Mouse (Mus musculus) heart, embryonic 12.5 days (tissue): ENCODE results near the gene Gm13023. TPM values are rescaled to one million over a fixed set of nuclear protein-coding genes. Genes with fewer than 3 reads are reported as not detected.
"Not testable (repeated sequence)": the region's sequence is repeated elsewhere in the genome, so short reads cannot be mapped to it uniquely, and the experiment has no call there.

Experiments
- ATAC-seq: fragments of 200-750 bp; cut with Nextera tagmentation; 2 replicates; pipeline ENCODE4 v1.8.0; 2017; ENCODE audit warnings: moderate TSS enrichment, moderate library complexity; ENCODE audit not compliant: insufficient number of reproducible peaks, low FRiP score
- H3K27ac ChIP-seq: fragments of 300-500 bp; sonication (generic); 2 replicates; pipeline ENCODE4 v1.5.1; 2016; ENCODE audit warnings: mild to moderate bottlenecking, moderate library complexity; ENCODE audit not compliant: poor library complexity, severe bottlenecking
- H3K27me3 ChIP-seq: fragments of 300-500 bp; sonication (generic); replicated peaks from 2 replicates; pipeline ENCODE4 v1.6.1; 2016; ENCODE audit warnings: mild to moderate bottlenecking, moderate library complexity
- H3K36me3 ChIP-seq: fragments of 300-500 bp; sonication (generic); 2 replicates; pipeline ENCODE4 v1.6.1; 2016; ENCODE audit warnings: mild to moderate bottlenecking, moderate library complexity
- H3K4me1 ChIP-seq: fragments of 300-500 bp; sonication (generic); replicated peaks from 2 replicates; pipeline ENCODE4 v1.6.1; 2016; ENCODE audit warnings: mild to moderate bottlenecking
- H3K4me2 ChIP-seq: fragments of 300-500 bp; sonication (generic); 2 replicates; pipeline ENCODE4 v1.6.1; 2016; ENCODE audit warnings: mild to moderate bottlenecking, moderate library complexity
- H3K4me3 ChIP-seq: fragments of 300-500 bp; sonication (generic); 2 replicates; pipeline ENCODE4 v1.5.1; 2016; ENCODE audit warnings: mild to moderate bottlenecking
- H3K9ac ChIP-seq: fragments of 300-500 bp; sonication (generic); 2 replicates; pipeline ENCODE4 v1.6.1; 2016; ENCODE audit warnings: mild to moderate bottlenecking, moderate library complexity
- H3K9me3 ChIP-seq: fragments of 300-500 bp; sonication (generic); replicated peaks from 2 replicates; pipeline ENCODE4 v1.6.1; 2016; ENCODE audit warnings: mild to moderate bottlenecking, moderate library complexity
- WGBS: fragments of 180-500 bp; shearing (Covaris S2); methylation state at CpG from one replicate; pipeline ENCODE4 v1.1.7; 2016; 5-methylcytosine and 5-hydroxymethylcytosine counted together
- polyA plus RNA-seq: library from polyadenylated mRNA; unstranded; fragments of >200 nt; fragmentation: Nextera tagmentation; extraction: Ambion mirVana; gene quantifications from 2 replicates; pipeline ENCODE4 v1.2.1, GENCODE M21; 2016

The Gm13023 gene
- polyA plus RNA-seq, result not detected in 2 replicates

DNA sequence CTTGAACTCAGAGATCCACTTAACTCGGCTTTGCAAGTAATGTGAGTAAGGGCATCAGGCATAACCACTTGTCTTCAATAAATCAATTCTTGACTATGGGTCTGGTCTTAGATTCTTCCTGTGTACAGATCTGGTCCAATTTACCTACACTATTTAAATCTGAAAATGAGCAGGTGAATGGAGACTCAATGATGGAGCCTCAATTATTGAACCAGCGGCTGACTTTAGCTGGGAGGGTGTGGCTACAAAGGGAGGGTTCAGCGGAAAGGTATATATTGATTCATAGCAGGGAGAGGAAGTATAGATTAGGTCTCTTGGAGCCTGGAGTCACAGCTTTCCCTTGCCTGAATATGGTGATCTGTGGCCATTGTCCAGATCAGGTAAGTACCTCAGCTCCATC is at the start of gene Gm13023:
TSS of gene Gm13023 (plus strand) at position 301 of the 400 bp plus-strand sequence.
- H3K27me3 ChIP-seq, H3K9ac ChIP-seq, H3K4me1 ChIP-seq, H3K9me3 ChIP-seq, H3K27ac ChIP-seq, H3K4me2 ChIP-seq, H3K4me3 ChIP-seq, ATAC-seq, H3K36me3 ChIP-seq: not testable (repeated sequence)
- WGBS, result 83% methylated on average over 3 of the region's 3 CpGs

DNA sequence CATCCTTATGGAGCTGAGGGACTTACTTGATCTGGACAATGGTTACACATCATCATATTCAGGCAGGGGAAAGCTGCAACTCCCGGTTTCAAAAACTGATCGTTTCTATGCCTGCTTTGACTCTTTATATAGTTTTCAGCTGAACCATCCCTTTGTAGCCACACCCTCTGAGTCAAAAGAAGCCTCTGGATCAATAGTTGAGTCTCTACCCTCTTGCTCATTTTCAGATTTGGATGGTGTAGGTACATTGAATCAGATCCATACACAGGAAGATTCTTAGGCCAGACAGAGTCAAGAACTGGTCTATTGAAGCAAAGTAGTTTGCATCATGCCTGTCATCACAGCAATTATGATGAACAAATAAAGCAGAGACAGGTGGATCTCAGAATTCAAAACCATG is 26.8 kb downstream of the Gm13023 start, which contains the start of gene Gm13084:
TSS of gene Gm13084 (minus strand) at position 101 of the 400 bp plus-strand sequence.
- H3K36me3 ChIP-seq, result no peaks in the 10 kb centered on the region
- H3K4me2 ChIP-seq, result no peak within 1 kb of the TSS
- H3K4me3 ChIP-seq, result no peak within 1 kb of the TSS
- WGBS, result 65% methylated on average over 2 of the region's 2 CpGs
- ATAC-seq, result no peak
- no peaks in the 10 kb centered on the region for H3K27me3 ChIP-seq
- peaks cover 19% of the 10 kb centered on the region for H3K9me3 ChIP-seq
- H3K27ac ChIP-seq, result no peak within 1 kb of the TSS
- no peaks in the 10 kb centered on the region for H3K4me1 ChIP-seq
- no peak within 1 kb of the TSS for H3K9ac ChIP-seq

Other genes with a start within 250 kb of the Gm13023 start
- not detected in 2 replicates for gene BC080695, start 237.7 kb upstream of the Gm13023 start, polyA plus RNA-seq
- not detected in 2 replicates for gene Gm13057, start 237.6 kb upstream of the Gm13023 start, polyA plus RNA-seq
- gene Gm13083, start 174.3 kb upstream of the Gm13023 start, polyA plus RNA-seq, result not detected in 2 replicates
- not detected in 2 replicates for gene Gm13088, start 132.1 kb upstream of the Gm13023 start, polyA plus RNA-seq
- gene Gm13089, start 86.6 kb upstream of the Gm13023 start, polyA plus RNA-seq, result not detected in 2 replicates
- gene Gm13078, start 69.9 kb upstream of the Gm13023 start, polyA plus RNA-seq, result not detected in 2 replicates
- not detected in 2 replicates for gene Gm13084, start 26.7 kb downstream of the Gm13023 start, polyA plus RNA-seq
- gene Gm13103, start 57.1 kb downstream of the Gm13023 start, polyA plus RNA-seq, result not detected in 2 replicates
- not detected in 2 replicates for gene Pramef6, start 111.0 kb downstream of the Gm13023 start, polyA plus RNA-seq
- gene Pramef25, start 161.7 kb downstream of the Gm13023 start, polyA plus RNA-seq, result not detected in 2 replicates
- not detected in 2 replicates for gene Gm13101, start 177.6 kb downstream of the Gm13023 start, polyA plus RNA-seq
- not detected in 2 replicates for gene Pramef17, start 205.0 kb downstream of the Gm13023 start, polyA plus RNA-seq